Mouse (Mus musculus) adrenal gland (tissue): ENCODE measurements around the gene Homer2.

Experiments used
- intact Hi-C: fragments of 180-260 bp; cut with DNase I; formaldehyde crosslinking; loops from one replicate; pipeline ENCODE4 v1.15.1; 2025

The Homer2 gene

GRCm38 (mm10) chr7:81706027-81706415 is 1.3 kb downstream of the Homer2 start:
- intact Hi-C loops, result no loop called here

GRCm38 (mm10) chr7:81698357-81698756 is 9.0 kb downstream of the Homer2 start:
- intact Hi-C loops, result no loop called here

- intact Hi-C loops, result no loop called here
These were observed 9.4 kb downstream of the Homer2 start for GRCm38 (mm10) chr7:81697954-81698353.

GRCm38 (mm10) chr7:81695763-81696533 is 11.4 kb downstream of the Homer2 start:
- intact Hi-C loops, result no loop called here

GRCm38 (mm10) chr7:81691067-81691466 is 16.3 kb downstream of the Homer2 start:
- intact Hi-C loops, result no loop called here

- intact Hi-C loops, result no loop called here
These were observed 18.1 kb downstream of the Homer2 start for GRCm38 (mm10) chr7:81689116-81689681.

GRCm38 (mm10) chr7:81688378-81688777 is 18.9 kb downstream of the Homer2 start:
- intact Hi-C loops, result no loop called here

GRCm38 (mm10) chr7:81687684-81688316 is 19.5 kb downstream of the Homer2 start:
- intact Hi-C loops, result no loop called here

- intact Hi-C loops, result no loop called here
These were observed 22.0 kb downstream of the Homer2 start for GRCm38 (mm10) chr7:81685375-81685774.

GRCm38 (mm10) chr7:81683779-81684422 is 23.4 kb downstream of the Homer2 start:
- intact Hi-C loops, result no loop called here

GRCm38 (mm10) chr7:81681386-81681785 is 25.9 kb downstream of the Homer2 start:
- intact Hi-C loops, result no loop called here

GRCm38 (mm10) chr7:81673359-81674013 is 33.8 kb downstream of the Homer2 start:
- intact Hi-C loops, result no loop called here

- intact Hi-C loops, result no loop called here
These were observed 34.5 kb downstream of the Homer2 start for GRCm38 (mm10) chr7:81672735-81673291.

GRCm38 (mm10) chr7:81667156-81667555 is 40.2 kb downstream of the Homer2 start:
- intact Hi-C loops, result no loop called here

GRCm38 (mm10) chr7:81666585-81666984 is 40.7 kb downstream of the Homer2 start:
- intact Hi-C loops, result no loop called here

- intact Hi-C loops, result no loop called here
These were observed 44.3 kb downstream of the Homer2 start for GRCm38 (mm10) chr7:81663057-81663456.

GRCm38 (mm10) chr7:81657631-81658347 is 49.5 kb downstream of the Homer2 start:
- intact Hi-C loops, result no loop called here

GRCm38 (mm10) chr7:81657055-81657454 is 50.3 kb downstream of the Homer2 start:
- intact Hi-C loops, result no loop called here

- intact Hi-C loops, result no loop called here
These were observed 50.7 kb downstream of the Homer2 start for GRCm38 (mm10) chr7:81656635-81657034.

GRCm38 (mm10) chr7:81654946-81655718 is 52.2 kb downstream of the Homer2 start:
- intact Hi-C loops, result no loop called here
